Mouse (Mus musculus): ENCODE data around the gene Ndufb7. TPM values are rescaled to one million over a fixed set of nuclear protein-coding genes. Genes with fewer than 3 reads are reported as not detected.

The Ndufb7 gene
- polyA plus RNA-seq, 1 experiment from 2014 or later, result 479 TPM

DNA sequence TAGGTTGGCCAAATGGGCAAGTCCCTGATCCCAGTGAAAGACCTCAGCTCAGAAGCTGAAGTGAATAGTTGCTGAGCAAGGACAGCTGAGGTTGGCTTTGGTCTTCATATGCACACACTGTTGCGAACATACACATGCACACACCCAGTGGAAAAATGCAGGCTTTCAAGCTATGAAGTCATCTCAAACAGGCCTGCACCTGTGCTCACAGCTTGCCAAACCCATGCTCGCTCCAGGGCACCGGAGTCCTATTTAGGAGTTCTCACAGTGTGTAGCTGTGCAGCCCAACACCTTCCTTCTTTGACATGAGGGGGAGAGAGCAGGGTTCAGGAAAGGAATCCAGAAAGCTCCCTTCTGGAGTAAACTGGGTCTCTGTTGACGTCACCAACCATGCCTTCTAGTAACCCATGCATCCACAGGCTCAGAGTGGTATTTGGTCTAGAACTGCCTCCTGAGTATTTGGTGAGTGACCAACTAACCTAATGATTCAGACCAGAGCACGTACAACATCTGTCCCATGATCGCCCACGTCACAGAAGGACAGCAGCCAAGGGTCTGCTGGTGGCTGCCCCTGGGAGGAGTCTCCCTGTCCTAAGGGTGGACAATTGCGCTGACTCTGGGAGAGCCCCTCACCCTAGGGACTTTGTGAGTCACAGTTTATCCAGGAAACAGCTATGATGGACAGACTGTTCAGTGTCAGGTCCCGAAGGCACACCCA lies 53.3 kb downstream of the Ndufb7 start:
- Histone ChIP-seq H3K36me3 (no peaks in the 10 kb centered on the region), H3K9me3 (no peaks in the 10 kb centered on the region), H3K4me3 (no peak overlapping the region), H3K27ac (no peak overlapping the region), H3K4me1 (peaks cover 13% of the 10 kb centered on the region), H3K27me3 (ENCODE audit: insufficient read depth, poor library complexity, severe bottlenecking) (0 out of 2 replicates have a peak, but pooled peaks cover 5% of the 10 kb centered on the region)
- DNase-seq (ENCODE audit: low spot score), result no peak
- WGBS, result 87% methylated on average over 9 of the region's 9 CpGs

Other genes with a start within 250 kb of the Ndufb7 start
- 14.5 and 15.4 TPM in 2 replicates for gene Elmod2, start 234.2 kb upstream of the Ndufb7 start, polyA plus RNA-seq (2016; fragmentation: Nextera tagmentation; extraction: Ambion mirVana)
- not detected in 2 replicates for gene Mgat4d, start 218.2 kb upstream of the Ndufb7 start, polyA plus RNA-seq (2016; fragmentation: Nextera tagmentation; extraction: Ambion mirVana)
- gene Clgn, start 176.8 kb upstream of the Ndufb7 start, polyA plus RNA-seq (2016; fragmentation: Nextera tagmentation; extraction: Ambion mirVana), result 0.14 and 0.41 TPM in 2 replicates
- 74.7 and 83.7 TPM in 2 replicates for gene Scoc, start 108.3 kb upstream of the Ndufb7 start, polyA plus RNA-seq (2016; fragmentation: Nextera tagmentation; extraction: Ambion mirVana)
- gene Olfr370, start 30.9 kb upstream of the Ndufb7 start, polyA plus RNA-seq (2016; fragmentation: Nextera tagmentation; extraction: Ambion mirVana), result not detected in 2 replicates
- 568 and 608 TPM in 2 replicates for gene Tecr, start 41.3 kb downstream of the Ndufb7 start, polyA plus RNA-seq (2016; fragmentation: Nextera tagmentation; extraction: Ambion mirVana)
- 51.9 and 71.5 TPM in 2 replicates for gene Dnajb1, start 41.5 kb downstream of the Ndufb7 start, polyA plus RNA-seq (2016; fragmentation: Nextera tagmentation; extraction: Ambion mirVana)
- 204 and 214 TPM in 2 replicates for gene Gipc1, start 86.0 kb downstream of the Ndufb7 start, polyA plus RNA-seq (2016; fragmentation: Nextera tagmentation; extraction: Ambion mirVana)
- gene Ptger1, start 100.0 kb downstream of the Ndufb7 start, polyA plus RNA-seq (2016; fragmentation: Nextera tagmentation; extraction: Ambion mirVana), result 0.36 and 0.46 TPM in 2 replicates
- 21.5 and 23.2 TPM in 2 replicates for gene Pkn1, start 132.5 kb downstream of the Ndufb7 start, polyA plus RNA-seq (2016; fragmentation: Nextera tagmentation; extraction: Ambion mirVana)
- gene Ddx39, start 148.5 kb downstream of the Ndufb7 start, polyA plus RNA-seq (2016; fragmentation: Nextera tagmentation; extraction: Ambion mirVana), result 221 and 253 TPM in 2 replicates
- gene Adgre5, start 174.7 kb downstream of the Ndufb7 start, polyA plus RNA-seq (2016; fragmentation: Nextera tagmentation; extraction: Ambion mirVana), result 11.8 and 17.1 TPM in 2 replicates

All from heart, embryonic 10.5 days (tissue).